In genomic region chr6:72215582-72215981, GRCm38 (mm10) we compare ENCODE assay signal across 8 mouse cellular contexts. TPM values are rescaled to one million over a fixed set of nuclear protein-coding genes. Genes with fewer than 3 reads are reported as not detected.
DNase-seq lines count a peak whose midpoint lies in the region; ATAC-seq lines count a peak whose summit lies in the region.

No protein-coding gene starts in this region.

- ATAC-seq in embryonic facial prominence, embryonic 11.5 days (replicated peaks; ENCODE audit: insufficient number of reproducible peaks, low FRiP score, low TSS enrichment, low read depth): no peak

- peaks cover 28% of the 10 kb centered on the region for H3K4me1 ChIP-seq in embryonic facial prominence, embryonic 11.5 days (ENCODE audit: control insufficient read depth, insufficient read depth, low read length)

- H3K9me3 ChIP-seq in embryonic facial prominence, embryonic 11.5 days (replicated peaks; ENCODE audit: control insufficient read depth, low read length): no peaks in the 10 kb centered on the region

- no peak overlapping the region for H3K4me3 ChIP-seq in embryonic facial prominence, embryonic 11.5 days (ENCODE audit: low read depth, low read length)

- peak overlapping the region; percentile 10; the same call in 1 of the 2 replicates for H3K4me2 ChIP-seq in embryonic facial prominence, embryonic 11.5 days (ENCODE audit: low read depth, low read length)

- intact Hi-C loops in heart, postnatal 25 days (cut with DNase I): no loop called here
- intact Hi-C loops in heart, postnatal 10 days (cut with DNase I): no loop called here

- H3K27me3 ChIP-seq in embryonic facial prominence, embryonic 11.5 days (ENCODE audit: control insufficient read depth, insufficient read depth, low read length): no peaks in the 10 kb centered on the region

- DNase-seq in heart, adult 11 months: peak; percentile 97
- no peak for DNase-seq in heart, postnatal 25 days (ENCODE audit: low spot score)
- DNase-seq in embryonic facial prominence, embryonic 11.5 days (ENCODE audit: low spot score): no peak
- DNase-seq in heart, postnatal 10 days: peak; percentile 66 to 75
- peak; percentile 56 for DNase-seq in lung, postnatal 10 days
- DNase-seq in cerebellum, adult 11-12 months: no peak
- no peak for DNase-seq in spleen, postnatal 4 days (ENCODE audit: low spot score in 2 of 2)
- DNase-seq in layer of hippocampus, postnatal 14 days (ENCODE audit: low spot score in 2 of 2): no peak

- H3K9ac ChIP-seq in embryonic facial prominence, embryonic 11.5 days (replicated peaks; ENCODE audit: low read length): peak overlapping the region; percentile 3; the same call in 1 of the 2 replicates

- WGBS in embryonic facial prominence, embryonic 11.5 days: 22% methylated on average over 6 of the region's 6 CpGs

- H3K27ac ChIP-seq in embryonic facial prominence, embryonic 11.5 days (replicated peaks; ENCODE audit: low read depth, low read length): peak overlapping the region; percentile 82

- H3K36me3 ChIP-seq in embryonic facial prominence, embryonic 11.5 days (replicated peaks; ENCODE audit: control insufficient read depth, insufficient read depth, low read depth, low read length): no peaks in the 10 kb centered on the region

RNA-seq across cellular contexts. Expression of gene Atoh8, which starts 19.8 kb away (rescaled TPM):
- 10 to 100 TPM in 1 of 2 experiments, 1 to 10 TPM in 1; 6.1 to 12.4 TPM for total RNA-seq in heart, postnatal 25 days (2021)
- 10.2 and 11.3 TPM in 2 replicates for polyA plus RNA-seq in embryonic facial prominence, embryonic 11.5 days (2014; fragmentation: Nextera tagmentation; extraction: Ambion mirVana)
- total RNA-seq in heart, postnatal 10 days (2021): 1 to 10 TPM; 8.6 TPM
- 1 to 10 TPM; 3.3 to 4.5 TPM for total RNA-seq in layer of hippocampus, postnatal 14 days (2021)

Comparison
In these comparisons a context has a peak if more than half of its experiments do, and no peak if none do; other contexts are left out.
1. DNase-seq: peak in heart, adult 11 months (single experiment), heart, postnatal 10 days (2 of 2) and lung, postnatal 10 days (single experiment); none in heart, postnatal 25 days (single experiment), embryonic facial prominence, embryonic 11.5 days (single experiment), cerebellum, adult 11-12 months (single experiment), spleen, postnatal 4 days (0 of 2) and layer of hippocampus, postnatal 14 days (0 of 2).